Mouse (Mus musculus): ENCODE results near the gene Cend1.

- TF ChIP-seq CTCF (IDR thresholded peaks at IDR 0.05; ENCODE audit: low read depth, low read length) = no peak
- no peak for TF ChIP-seq POLR2A (IDR thresholded peaks at IDR 0.05; ENCODE audit: extremely low read depth, insufficient read depth, low read length)
Measured at GRCm38 (mm10) chr7:141436523-141436892, 7.2 kb upstream of the Cend1 start.

Measured in liver, adult 2 months (tissue).